Mouse (Mus musculus) thymus, adult 2 months (tissue): ENCODE results near the gene Yeats2. TPM values are rescaled to one million over a fixed set of nuclear protein-coding genes. Genes with fewer than 3 reads are reported as not detected.
"Not testable (repeated sequence)": the region's sequence is repeated elsewhere in the genome, so short reads cannot be mapped to it uniquely, and the experiment has no call there.

Source experiments
- DNase-seq: peaks from one replicate; pipeline ENCODE4 v3.0.0; 2021
- H3K27ac ChIP-seq: fragments of 200-500 bp; 2 replicates; pipeline ENCODE4 v1.5.1; 2012; ENCODE audit warnings: low read length, control low read depth; ENCODE audit not compliant: control insufficient read depth, insufficient read depth
- H3K27me3 ChIP-seq: fragments of 200-500 bp; 2 replicates; pipeline ENCODE4 v1.6.1; 2012; ENCODE audit warnings: mild to moderate bottlenecking, low read length, moderate library complexity, mixed read lengths; ENCODE audit not compliant: control insufficient read depth, insufficient read depth
- H3K36me3 ChIP-seq: fragments of 200-500 bp; 2 replicates; pipeline ENCODE4 v1.6.1; 2012; ENCODE audit warnings: mild to moderate bottlenecking, low read length, moderate library complexity; ENCODE audit not compliant: control insufficient read depth, insufficient read depth
- H3K4me1 ChIP-seq: fragments of 200-500 bp; replicated peaks from 2 replicates; pipeline ENCODE4 v1.6.1; 2012; ENCODE audit warnings: low read length; ENCODE audit not compliant: control insufficient read depth, insufficient read depth
- H3K4me3 ChIP-seq: fragments of 200-500 bp; 2 replicates; pipeline ENCODE4 v1.5.1; 2012; ENCODE audit warnings: mild to moderate bottlenecking, low read length, control low read depth, moderate library complexity; ENCODE audit not compliant: control insufficient read depth, insufficient read depth
- CTCF ChIP-seq: fragments of 200-500 bp; IDR thresholded peaks from 2 replicates; pipeline ENCODE4 v1.5.1; 2012; ENCODE audit warnings: mild to moderate bottlenecking, control low read depth, low read length, moderate library complexity, borderline replicate concordance; ENCODE audit not compliant: control insufficient read depth, poor library complexity, insufficient read depth; ENCODE audit errors: extremely low read depth
- POLR2A ChIP-seq: fragments of 200-500 bp; IDR thresholded peaks from 2 replicates; pipeline ENCODE4 v1.6.1; 2012; ENCODE audit warnings: mild to moderate bottlenecking, low read length, control low read depth, moderate library complexity; ENCODE audit not compliant: control insufficient read depth, poor library complexity, insufficient read depth; ENCODE audit errors: extremely low read depth
- WGBS: fragments of 180-500 bp; shearing (Covaris S2); methylation state at CpG from one replicate; pipeline ENCODE4 v1.1.7; 2018; 5-methylcytosine and 5-hydroxymethylcytosine counted together
- polyA plus RNA-seq: library from polyadenylated mRNA; depleted of rRNA; stranded (reverse); fragments of >200 nt; gene quantifications from 2 replicates; pipeline ENCODE4 v1.2.3, GENCODE M21; 2012

The Yeats2 gene
- polyA plus RNA-seq, 1 experiment, result 55.3 TPM

DNA sequence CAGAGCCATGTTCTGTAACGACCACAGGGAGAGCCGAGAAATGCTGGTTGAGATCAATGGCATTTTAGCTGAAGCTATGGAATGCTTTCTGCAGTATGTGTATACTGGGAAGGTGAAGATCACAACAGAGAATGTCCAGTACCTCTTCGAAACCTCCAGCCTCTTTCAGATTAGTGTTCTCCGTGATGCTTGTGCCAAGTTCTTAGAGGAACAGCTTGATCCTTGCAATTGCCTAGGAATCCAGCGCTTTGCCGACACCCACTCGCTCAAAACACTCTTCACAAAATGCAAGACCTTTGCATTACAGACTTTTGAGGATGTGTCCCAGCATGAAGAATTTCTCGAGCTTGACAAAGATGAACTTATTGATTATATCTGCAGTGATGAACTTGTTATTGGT is 33.9 kb upstream of the Yeats2 start:
- Histone ChIP-seq H3K27ac (no peak overlapping the region), H3K4me3 (no peak overlapping the region), H3K27me3 (no peaks in the 10 kb centered on the region), H3K4me1 (no peaks in the 10 kb centered on the region), H3K36me3 (peaks cover 44% of the 10 kb centered on the region)
- TF ChIP-seq CTCF, result no peak
- TF ChIP-seq POLR2A, result no peak
- DNase-seq, result no peak
- WGBS, result 96% methylated on average over 8 of the region's 8 CpGs

GRCm38 (mm10) chr16:20108961-20109360 is 31.9 kb upstream of the Yeats2 start:
- DNase-seq, result no peak
- no peaks in the 10 kb centered on the region for H3K4me1 ChIP-seq
- WGBS, result 98% methylated on average over 6 of the region's 6 CpGs

GRCm38 (mm10) chr16:20112649-20113048 is 28.2 kb upstream of the Yeats2 start:
- Histone ChIP-seq H3K27ac (no peak overlapping the region), H3K4me3 (no peak overlapping the region), H3K27me3 (no peaks in the 10 kb centered on the region), H3K36me3 (peaks cover 58% of the 10 kb centered on the region), H3K4me1 (no peaks in the 10 kb centered on the region)
- no peak for DNase-seq
- no peak for TF ChIP-seq POLR2A
- no peak for TF ChIP-seq CTCF
- 93% methylated on average over 2 of the region's 2 CpGs for WGBS

More at GRCm38 (mm10) chr16:20108961-20109360, 31.9 kb upstream of the Yeats2 start:
- Histone ChIP-seq H3K27ac (no peak overlapping the region), H3K36me3 (peaks cover 46% of the 10 kb centered on the region), H3K4me3 (no peak overlapping the region), H3K27me3 (no peaks in the 10 kb centered on the region)
- TF ChIP-seq POLR2A (no peak), CTCF (no peak)

- H3K4me3 ChIP-seq, result no peak overlapping the region
- 91% methylated on average over 4 of the region's 4 CpGs for WGBS
- H3K27me3 ChIP-seq, result no peaks in the 10 kb centered on the region
- TF ChIP-seq CTCF, result no peak
- no peak for TF ChIP-seq POLR2A
- H3K36me3 ChIP-seq, result peaks cover 63% of the 10 kb centered on the region
- H3K4me1 ChIP-seq, result no peaks in the 10 kb centered on the region
- no peak overlapping the region for H3K27ac ChIP-seq
- DNase-seq, result no peak
Measured at GRCm38 (mm10) chr16:20116069-20116468, 24.8 kb upstream of the Yeats2 start.

GRCm38 (mm10) chr16:20126319-20126883 is 14.5 kb upstream of the Yeats2 start:
- H3K27me3 ChIP-seq, H3K4me3 ChIP-seq, H3K4me1 ChIP-seq, DNase-seq: not testable (repeated sequence)
- H3K36me3 ChIP-seq, result peaks cover 30% of the 10 kb centered on the region
- peak overlapping the region; percentile 66 for H3K27ac ChIP-seq
- WGBS, result 47% methylated on average over 10 of the region's 10 CpGs

GRCm38 (mm10) chr16:20130397-20130796 is 10.5 kb upstream of the Yeats2 start:
- no peak overlapping the region for H3K4me3 ChIP-seq
- no peak overlapping the region for H3K27ac ChIP-seq
- H3K36me3 ChIP-seq, result peaks cover 10% of the 10 kb centered on the region
- DNase-seq, result no peak
- TF ChIP-seq CTCF, result no peak
- WGBS, result 85% methylated on average over 2 of the region's 2 CpGs
- H3K27me3 ChIP-seq, result no peaks in the 10 kb centered on the region
- no peaks in the 10 kb centered on the region; the same call in 1 of the 2 replicates for H3K4me1 ChIP-seq

DNA sequence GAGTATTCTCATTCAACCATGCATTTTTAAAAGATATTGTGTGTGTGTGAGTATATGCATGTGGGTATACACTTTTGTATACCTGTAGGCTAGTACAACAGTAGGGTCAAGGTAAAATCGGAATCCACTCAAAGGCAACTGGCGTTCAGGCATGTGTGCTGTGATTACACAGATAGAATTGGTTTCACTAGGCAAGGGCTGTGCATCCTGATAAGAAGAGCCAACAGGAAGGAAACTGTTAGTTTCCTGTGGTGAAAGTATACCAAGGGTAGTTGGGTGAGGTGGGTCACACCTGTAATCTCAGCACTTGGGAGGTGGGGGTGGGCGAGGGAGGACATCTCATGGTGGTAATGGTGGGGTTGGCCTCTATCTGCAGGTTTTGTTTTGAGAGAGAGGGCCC is 3.7 kb downstream of the Yeats2 start:
- no peak for DNase-seq
- 45% methylated on average over 3 of the region's 3 CpGs for WGBS
- TF ChIP-seq CTCF (no peak), POLR2A (no peak)

More for the DNA sequence above, 3.7 kb downstream of the Yeats2 start:
- H3K36me3 ChIP-seq, result no peaks in the 10 kb centered on the region
- no peak overlapping the region for H3K27ac ChIP-seq
- no peaks in the 10 kb centered on the region for H3K27me3 ChIP-seq
- no peak overlapping the region for H3K4me3 ChIP-seq
- peaks cover 14% of the 10 kb centered on the region for H3K4me1 ChIP-seq
